Mouse (Mus musculus): ENCODE data around the gene Commd1. TPM values are rescaled to one million over a fixed set of nuclear protein-coding genes. Genes with fewer than 3 reads are reported as not detected.

Gene Commd1
- total RNA-seq (2012; rRNA removed) (113 and 128 TPM in 2 replicates), polyA plus RNA-seq (2012; ENCODE audit: insufficient read depth in 1 of 2, insufficient read length in 2 of 2, low read depth in 1 of 2, low replicate concordance in 2 of 2, missing spikeins in 1 of 2) (100 to 1,000 TPM in 1 of 2 experiments, not detected in 1; 102 TPM)

GRCm38 (mm10) chr11:22981984-22982757 lies at the start of gene Commd1, which contains the start of gene Gm28048:
Commd1 (minus strand) TSS chr11:22982382.
Gm28048 (minus strand) TSS chr11:22982090.
- peak; percentile 98 for DNase-seq (ENCODE audit: low read depth, low spot score)
- TF ChIP-seq HCFC1 (IDR thresholded peaks at IDR 0.05; ENCODE audit: low read depth, low read length) (peak; percentile 86), USF2 (IDR thresholded peaks at IDR 0.05; ENCODE audit: borderline replicate concordance in 1 of 2, insufficient read depth in 1 of 2, low read depth in 1 of 2, low read length in 2 of 2) (no peak), ZMIZ1 (IDR thresholded peaks at IDR 0.05; ENCODE audit: low read depth, low read length) (peak; percentile 87), TBP (IDR thresholded peaks at IDR 0.05; ENCODE audit: low read depth, low read length) (peak; percentile 81), ELF1 (IDR thresholded peaks at IDR 0.05; ENCODE audit: low read depth, low read length) (peak; percentile 84), MAZ (IDR thresholded peaks at IDR 0.05; ENCODE audit: low read depth, low read length) (peak; percentile 57; the same call in 1 of the 2 replicates), TCF12 (IDR thresholded peaks at IDR 0.05; ENCODE audit: low read depth, low read length) (peak; percentile 61), ZC3H11A (IDR thresholded peaks at IDR 0.05; ENCODE audit: low read depth, low read length) (no peak), CTCF (IDR thresholded peaks at IDR 0.05 in 2 of 3, conservative IDR thresholded peaks at IDR 0.05 in 1 of 3; ENCODE audit: control insufficient read depth in 1 of 3, insufficient read depth in 1 of 3, low read depth in 2 of 3, low read length in 3 of 3, poor library complexity in 1 of 3, severe bottlenecking in 1 of 3) (peak in 2 of 3 experiments; percentile 43 to 61; a peak in 5 of 6 replicates), NELFE (IDR thresholded peaks at IDR 0.05; ENCODE audit: low read depth, low read length) (peak; percentile 92), MEF2A (IDR thresholded peaks at IDR 0.05; ENCODE audit: extremely low read depth, insufficient replicate concordance, low read depth, low read length, poor library complexity, severe bottlenecking) (no peak), ETS1 (IDR thresholded peaks at IDR 0.05; ENCODE audit: low read depth, low read length) (peak; percentile 59), USF1 (IDR thresholded peaks at IDR 0.05; ENCODE audit: low read depth, low read length) (no peak), ZNF384 (IDR thresholded peaks at IDR 0.05; ENCODE audit: low read depth, low read length) (no peak), SMC3 (IDR thresholded peaks at IDR 0.05; ENCODE audit: low read depth, low read length) (no peak), MXI1 (IDR thresholded peaks at IDR 0.05; ENCODE audit: low read depth, low read length) (peak; percentile 62; the same call in 1 of the 2 replicates), RCOR1 (IDR thresholded peaks at IDR 0.05; ENCODE audit: low read depth, low read length) (peak; percentile 32; the same call in 1 of the 2 replicates), ZKSCAN1 (IDR thresholded peaks at IDR 0.05; ENCODE audit: low read depth, low read length) (no peak), GATA1 (IDR thresholded peaks at IDR 0.05; ENCODE audit: low read depth, low read length) (peak; percentile 47; the same call in 1 of the 2 replicates), UBTF (IDR thresholded peaks at IDR 0.05; ENCODE audit: borderline replicate concordance, insufficient read depth, low read depth, low read length) (0 out of 2 replicates have a peak, but pooled peaks have one; percentile 30), POLR2A (IDR thresholded peaks at IDR 0.05; ENCODE audit: control insufficient read depth in 1 of 2, insufficient read depth in 1 of 2, low read depth in 1 of 2, low read length in 2 of 2, poor library complexity in 1 of 2) (peak; percentile 93 to 95), E2F4 (IDR thresholded peaks at IDR 0.05; ENCODE audit: borderline replicate concordance, low read depth, low read length) (0 out of 2 replicates have a peak, but pooled peaks have one; percentile 63), POLR2AphosphoS2 (IDR thresholded peaks at IDR 0.05; ENCODE audit: low read length) (peak; percentile 91), MYC (IDR thresholded peaks at IDR 0.05; ENCODE audit: low read depth, low read length) (peak; percentile 49; the same call in 1 of the 2 replicates), KAT2A (conservative IDR thresholded peaks at IDR 0.05; ENCODE audit: low read depth, low read length) (no peak; the same call in 1 of the 2 replicates), SIN3A (IDR thresholded peaks at IDR 0.05; ENCODE audit: low read length) (peak; percentile 80), JUND (IDR thresholded peaks at IDR 0.05; ENCODE audit: low read depth, low read length) (no peak)

More at GRCm38 (mm10) chr11:22981984-22982757, at the start of gene Commd1, which contains the start of gene Gm28048:
- H3K27me3 ChIP-seq (ENCODE audit: control insufficient read depth in 1 of 2, insufficient read depth in 2 of 2, low read length in 2 of 2) = no peaks in the 10 kb centered on the region
- H3K4me3 ChIP-seq (ENCODE audit: control insufficient read depth in 1 of 2, insufficient read depth in 1 of 2, low read depth in 2 of 2, low read length in 2 of 2) = peak within 1 kb of the TSS; percentile 60 to 65
- H3K27ac ChIP-seq (ENCODE audit: control insufficient read depth, low read depth, low read length) = peak within 1 kb of the TSS; percentile 88
- peaks cover 0 to 33% of the 10 kb centered on the region in 2 experiments; a peak in 2 of 4 replicates for H3K36me3 ChIP-seq (ENCODE audit: control insufficient read depth in 1 of 2, insufficient read depth in 2 of 2, low read length in 2 of 2)
- peaks cover 9 to 15% of the 10 kb centered on the region in 2 experiments; a peak in 3 of 4 replicates for H3K4me1 ChIP-seq (ENCODE audit: control insufficient read depth in 1 of 2, insufficient read depth in 2 of 2, low read length in 2 of 2)
- H3K9me3 ChIP-seq (replicated peaks; ENCODE audit: insufficient read depth, low read length) = no peaks in the 10 kb centered on the region
- H3K9ac ChIP-seq (ENCODE audit: control insufficient read depth, low read depth, low read length, poor library complexity, severe bottlenecking) = peak within 1 kb of the TSS; percentile 73
- peaks cover 33% of the 10 kb centered on the region for H3K79me2 ChIP-seq (ENCODE audit: control insufficient read depth, insufficient read depth, low read length, poor library complexity)
